Mouse (Mus musculus) embryonic facial prominence, embryonic 13.5 days (tissue): Measurements from ENCODE around the gene BC037034. TPM values are rescaled to one million over a fixed set of nuclear protein-coding genes. Genes with fewer than 3 reads are reported as not detected.

Experiments used
- ATAC-seq: fragments of 200-750 bp; cut with Nextera tagmentation; 2 replicates; pipeline ENCODE4 v1.8.0; 2017; ENCODE audit warnings: low read depth; ENCODE audit not compliant: insufficient number of reproducible peaks, insufficient read depth, low FRiP score, low TSS enrichment
- H3K27ac ChIP-seq: fragments of 300-500 bp; sonication (generic); 2 replicates; pipeline ENCODE4 v1.5.1; 2015; ENCODE audit warnings: moderate library complexity, mild to moderate bottlenecking, inconsistent platforms
- H3K27me3 ChIP-seq: fragments of 300-500 bp; sonication (generic); 2 replicates; pipeline ENCODE4 v1.6.1; 2015; ENCODE audit warnings: mild to moderate bottlenecking, inconsistent platforms
- H3K36me3 ChIP-seq: fragments of 300-500 bp; sonication (generic); 2 replicates; pipeline ENCODE4 v1.6.1; 2015; ENCODE audit warnings: mild to moderate bottlenecking, inconsistent platforms
- H3K4me1 ChIP-seq: fragments of 300-500 bp; sonication (generic); 2 replicates; pipeline ENCODE4 v1.6.1; 2015; ENCODE audit warnings: inconsistent platforms
- H3K4me2 ChIP-seq: fragments of 300-500 bp; sonication (generic); 2 replicates; pipeline ENCODE4 v1.6.1; 2015; ENCODE audit warnings: moderate library complexity, mild to moderate bottlenecking, inconsistent platforms
- H3K4me3 ChIP-seq: fragments of 300-500 bp; sonication (generic); 2 replicates; pipeline ENCODE4 v1.5.1; 2015; ENCODE audit warnings: mild to moderate bottlenecking, inconsistent platforms
- H3K9ac ChIP-seq: fragments of 300-500 bp; sonication (generic); 2 replicates; pipeline ENCODE4 v1.6.1; 2015; ENCODE audit warnings: mild to moderate bottlenecking, inconsistent platforms
- H3K9me3 ChIP-seq: fragments of 300-500 bp; sonication (generic); 2 replicates; pipeline ENCODE4 v1.6.1; 2016; ENCODE audit warnings: inconsistent platforms
- WGBS: fragments of 180-500 bp; shearing (Covaris S2); methylation state at CpG from one replicate; pipeline ENCODE4 v1.1.7; 2015; ENCODE audit warnings: mixed read lengths; 5-methylcytosine and 5-hydroxymethylcytosine counted together
- polyA plus RNA-seq: library from polyadenylated mRNA; unstranded; fragments of >200 nt; fragmentation: Nextera tagmentation; extraction: Ambion mirVana; gene quantifications from 2 replicates; pipeline ENCODE4 v1.2.1, GENCODE M21; 2015

The BC037034 gene
- polyA plus RNA-seq, result 5.8 and 9.0 TPM in 2 replicates

GRCm38 (mm10) chr5:138263260-138264206, at the start of gene BC037034:
TSS of gene BC037034 (minus strand) at chr5:138264033.
- H3K27me3 ChIP-seq, result no peaks in the 10 kb centered on the region
- peaks cover 55% of the 10 kb centered on the region for H3K36me3 ChIP-seq
- H3K9ac ChIP-seq, result peak within 1 kb of the TSS; percentile 92
- H3K4me1 ChIP-seq, result peaks cover 29% of the 10 kb centered on the region
- peak within 1 kb of the TSS; percentile 76 for H3K27ac ChIP-seq
- H3K4me2 ChIP-seq, result peak within 1 kb of the TSS; percentile 95
- peak within 1 kb of the TSS; percentile 88 for H3K4me3 ChIP-seq
- ATAC-seq, result peak; percentile 73; the same call in 1 of the 2 replicates
- H3K9me3 ChIP-seq, result no peaks in the 10 kb centered on the region
- WGBS, result under 1% methylated on average over 65 of the region's 71 CpGs

- H3K4me3 ChIP-seq, result no peak overlapping the region
- no peak overlapping the region for H3K9ac ChIP-seq
- 87% methylated on average over 3 of the region's 3 CpGs for WGBS
- no peaks in the 10 kb centered on the region for H3K4me1 ChIP-seq
- no peaks in the 10 kb centered on the region for H3K36me3 ChIP-seq
- no peak overlapping the region for H3K27ac ChIP-seq
- no peaks in the 10 kb centered on the region for H3K9me3 ChIP-seq
- no peaks in the 10 kb centered on the region for H3K27me3 ChIP-seq
- no peak overlapping the region for H3K4me2 ChIP-seq
- no peak for ATAC-seq
Observed at GRCm38 (mm10) chr5:138312795-138313194, 49.0 kb upstream of the BC037034 start.

DNA sequence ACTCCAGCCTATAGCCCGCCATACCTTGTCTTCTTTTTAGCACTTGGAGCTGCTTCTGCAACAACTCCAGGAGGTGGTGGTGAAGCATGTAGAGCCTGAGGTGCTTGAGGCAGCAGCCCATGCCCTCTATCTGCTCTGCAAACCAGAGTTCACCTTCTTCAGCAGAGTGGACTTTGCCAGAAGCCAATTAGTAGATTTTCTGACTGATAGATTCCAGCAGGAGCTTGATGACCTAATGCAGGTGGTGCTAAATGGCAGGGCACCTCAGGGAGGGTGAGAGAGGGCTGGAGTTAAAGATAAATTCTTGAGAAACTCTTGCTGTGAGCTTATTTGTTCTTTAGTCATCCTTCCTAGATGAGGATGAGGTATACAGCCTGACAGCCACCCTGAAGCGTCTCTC, 35.8 kb upstream of the BC037034 start:
- ATAC-seq, result no peak
- no peak overlapping the region for H3K27ac ChIP-seq
- no peak overlapping the region for H3K4me3 ChIP-seq
- H3K4me2 ChIP-seq, result no peak overlapping the region
- WGBS, result 83% methylated on average over 2 of the region's 2 CpGs
- H3K27me3 ChIP-seq, result no peaks in the 10 kb centered on the region
- H3K4me1 ChIP-seq, result no peaks in the 10 kb centered on the region
- no peak overlapping the region for H3K9ac ChIP-seq
- H3K36me3 ChIP-seq, result no peaks in the 10 kb centered on the region
- H3K9me3 ChIP-seq, result no peaks in the 10 kb centered on the region

DNA sequence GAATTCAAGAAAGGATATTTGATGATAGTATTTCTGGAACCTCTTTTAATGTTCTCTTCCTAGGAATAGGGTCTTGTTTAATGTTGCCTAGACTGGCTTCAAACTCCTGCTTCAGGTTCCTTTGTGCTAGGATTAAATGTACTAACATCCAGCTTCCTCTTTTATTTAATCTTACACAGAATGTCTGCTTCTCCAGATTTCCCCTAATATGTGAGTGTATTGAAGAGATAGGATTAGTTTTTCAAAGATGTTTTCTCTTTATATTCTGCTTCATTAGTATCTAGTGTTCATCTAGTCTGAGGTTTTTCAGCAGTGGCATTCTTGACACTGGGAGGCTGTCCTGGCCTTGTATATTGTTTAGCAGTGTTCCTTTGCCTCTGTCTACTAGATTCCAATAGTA, 30.3 kb upstream of the BC037034 start:
- H3K9me3 ChIP-seq, result no peaks in the 10 kb centered on the region
- ATAC-seq, result no peak
- no peak overlapping the region for H3K9ac ChIP-seq
- H3K36me3 ChIP-seq, result no peaks in the 10 kb centered on the region
- no peak overlapping the region for H3K4me2 ChIP-seq
- H3K4me1 ChIP-seq, result no peaks in the 10 kb centered on the region
- H3K27me3 ChIP-seq, result no peaks in the 10 kb centered on the region
- no peak overlapping the region for H3K27ac ChIP-seq
- no peak overlapping the region for H3K4me3 ChIP-seq

GRCm38 (mm10) chr5:138291638-138292037, 27.8 kb upstream of the BC037034 start:
- H3K9ac ChIP-seq, result no peak overlapping the region
- no peaks in the 10 kb centered on the region for H3K4me1 ChIP-seq
- H3K9me3 ChIP-seq, result no peaks in the 10 kb centered on the region
- 86% methylated on average over 1 of the region's 1 CpGs for WGBS
- no peak overlapping the region for H3K4me3 ChIP-seq
- no peaks in the 10 kb centered on the region for H3K36me3 ChIP-seq
- ATAC-seq, result no peak
- H3K4me2 ChIP-seq, result no peak overlapping the region
- H3K27me3 ChIP-seq, result no peaks in the 10 kb centered on the region
- no peak overlapping the region for H3K27ac ChIP-seq

DNA sequence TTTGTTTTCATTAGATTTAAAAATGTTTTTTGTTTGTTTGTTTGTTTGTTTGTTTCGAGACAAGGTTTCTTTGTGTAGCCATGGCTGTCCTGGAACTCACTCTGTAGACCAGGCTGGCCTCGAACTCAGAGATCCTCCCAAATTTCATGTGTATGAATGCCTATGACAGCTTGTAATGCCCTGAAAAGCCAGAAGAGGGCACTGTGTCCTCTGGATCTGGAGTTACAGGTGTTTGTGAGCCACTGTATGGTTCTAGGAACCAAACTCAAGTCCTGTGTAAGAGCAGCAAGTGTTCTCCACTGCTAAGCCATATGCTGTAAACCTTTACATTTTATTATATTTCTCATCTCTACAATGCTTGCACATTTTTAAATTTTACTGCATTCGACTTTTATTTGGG, 24.0 kb upstream of the BC037034 start:
- no peak for ATAC-seq
- Histone ChIP-seq H3K36me3 (no peaks in the 10 kb centered on the region), H3K4me3 (no peak overlapping the region), H3K27ac (no peak overlapping the region), H3K4me2 (no peak overlapping the region), H3K4me1 (no peaks in the 10 kb centered on the region), H3K9me3 (no peaks in the 10 kb centered on the region), H3K27me3 (no peaks in the 10 kb centered on the region), H3K9ac (no peak overlapping the region)
- WGBS, result 77% methylated on average over 3 of the region's 3 CpGs

GRCm38 (mm10) chr5:138283540-138283939, 19.7 kb upstream of the BC037034 start:
- ATAC-seq, result no peak
- Histone ChIP-seq H3K9ac (no peak overlapping the region), H3K9me3 (peaks cover 8% of the 10 kb centered on the region), H3K36me3 (no peaks in the 10 kb centered on the region), H3K4me2 (no peak overlapping the region), H3K4me1 (peaks cover 10% of the 10 kb centered on the region), H3K27me3 (no peaks in the 10 kb centered on the region; the same call in 1 of the 2 replicates), H3K27ac (no peak overlapping the region), H3K4me3 (no peak overlapping the region)
- WGBS, result 61% methylated on average over 1 of the region's 1 CpGs

DNA sequence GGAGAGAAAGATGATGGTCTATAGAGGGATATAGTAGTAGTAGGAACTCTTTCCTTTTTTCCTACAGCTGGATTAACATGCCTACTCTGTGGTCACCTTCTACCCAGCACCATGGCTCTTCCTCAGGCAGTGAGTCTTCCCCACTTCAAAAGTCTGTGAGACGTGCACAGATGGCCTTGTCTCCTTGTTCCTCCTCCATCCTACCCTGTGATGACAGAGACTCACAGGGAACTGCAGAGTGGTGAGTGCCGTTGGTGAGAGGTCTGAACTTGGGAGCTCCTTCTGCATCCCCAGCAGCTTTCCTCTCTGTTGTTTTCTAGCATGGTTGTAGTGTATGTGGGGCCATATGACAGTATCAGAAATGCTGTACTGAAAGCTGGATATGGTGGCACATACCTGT, 18.0 kb upstream of the BC037034 start:
- Histone ChIP-seq H3K4me3 (no peak overlapping the region), H3K36me3 (peaks cover 16% of the 10 kb centered on the region), H3K27ac (no peak overlapping the region), H3K4me2 (no peak overlapping the region), H3K4me1 (peaks cover 27% of the 10 kb centered on the region), H3K9me3 (peaks cover 8% of the 10 kb centered on the region), H3K9ac (no peak overlapping the region), H3K27me3 (no peaks in the 10 kb centered on the region; the same call in 1 of the 2 replicates)
- 82% methylated on average over 2 of the region's 2 CpGs for WGBS
- ATAC-seq, result no peak

- H3K9me3 ChIP-seq, result peaks cover 8% of the 10 kb centered on the region
- no peaks in the 10 kb centered on the region; the same call in 1 of the 2 replicates for H3K27me3 ChIP-seq
- no peak overlapping the region for H3K4me3 ChIP-seq
- H3K36me3 ChIP-seq, result peaks cover 24% of the 10 kb centered on the region
- no peak overlapping the region for H3K9ac ChIP-seq
- peaks cover 37% of the 10 kb centered on the region for H3K4me1 ChIP-seq
- no peak overlapping the region for H3K27ac ChIP-seq
- 0 out of 2 replicates have a peak overlapping the region, but pooled peaks have one; percentile 84 for H3K4me2 ChIP-seq
- ATAC-seq, result no peak
- 92% methylated on average over 15 of the region's 15 CpGs for WGBS
Observed at GRCm38 (mm10) chr5:138280829-138281228, 17.0 kb upstream of the BC037034 start.

DNA sequence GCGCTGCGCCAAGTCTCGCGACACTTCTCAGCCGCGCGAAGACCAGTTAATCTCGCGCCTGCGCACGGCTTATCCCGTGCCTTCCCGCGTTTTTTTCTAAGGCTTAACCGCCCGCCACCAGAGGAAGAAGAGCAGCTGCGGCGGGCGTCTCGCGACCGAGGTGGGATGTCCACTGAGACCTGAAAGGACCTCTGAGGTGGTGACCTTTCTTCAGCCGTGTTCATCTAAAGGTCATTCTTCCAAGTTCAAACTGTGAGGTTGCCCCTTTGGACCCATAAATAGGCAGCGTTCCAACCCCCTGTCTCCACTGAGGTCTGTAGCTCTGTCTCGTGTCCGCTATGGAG, 16.6 kb upstream of the BC037034 start:
- 21% methylated on average over 26 of the region's 26 CpGs for WGBS
- Histone ChIP-seq H3K9ac (no peak overlapping the region), H3K4me3 (peak overlapping the region; percentile 82), H3K4me1 (peaks cover 41% of the 10 kb centered on the region), H3K9me3 (peaks cover 8% of the 10 kb centered on the region), H3K27me3 (no peaks in the 10 kb centered on the region; the same call in 1 of the 2 replicates), H3K36me3 (peaks cover 28% of the 10 kb centered on the region), H3K4me2 (peak overlapping the region; percentile 84), H3K27ac (no peak overlapping the region)
- ATAC-seq, result no peak

DNA sequence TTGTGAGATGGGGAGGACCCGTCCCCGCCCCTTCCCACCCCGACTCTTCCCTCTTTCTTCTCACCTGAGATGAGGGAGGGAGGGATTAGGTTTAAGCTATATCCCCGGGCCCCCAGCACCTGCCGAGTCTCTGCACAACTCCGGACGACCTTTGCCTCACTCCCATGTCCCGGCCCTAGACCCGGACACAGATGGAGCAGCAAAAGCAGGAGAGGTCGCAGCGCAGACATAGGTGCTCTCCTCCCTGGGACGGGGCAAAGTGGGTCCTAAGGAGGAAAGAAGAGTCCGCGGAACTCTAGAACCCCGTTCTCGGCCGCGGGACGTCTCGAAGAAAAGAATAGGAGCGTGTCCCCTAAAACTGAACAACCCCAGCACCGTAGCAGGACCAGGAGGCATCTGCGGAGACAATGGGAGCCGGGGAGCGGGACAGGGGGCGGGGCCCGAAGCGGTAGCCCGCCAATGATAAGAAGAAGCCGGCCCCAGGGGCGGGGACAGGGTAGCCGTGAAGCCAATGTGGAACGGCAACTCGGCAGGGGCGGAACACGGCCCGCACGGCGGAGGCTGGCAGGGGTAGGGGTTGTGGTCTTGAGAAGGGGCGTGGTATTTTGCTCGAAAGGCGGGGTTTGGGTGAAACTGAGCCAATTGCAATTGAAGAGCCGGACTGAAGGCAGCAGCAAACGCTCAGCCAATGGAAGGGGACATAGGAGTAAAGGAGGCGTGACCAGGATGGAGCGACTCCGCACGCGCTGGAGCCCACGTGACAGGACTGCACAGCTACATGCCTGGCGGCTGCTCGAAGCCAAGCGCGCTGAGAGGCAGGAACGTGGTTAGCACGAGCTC, 16.0 kb upstream of the BC037034 start, which contains the start of the genes Gm43720, Gpc2 and Stag3:
Gene Gm43720 (minus strand): TSS at position 374 of the 840 bp plus-strand sequence.
Gene Gpc2 (minus strand): TSS at position 421 of the 840 bp plus-strand sequence.
Gene Stag3 (plus strand): TSS at position 656 of the 840 bp plus-strand sequence.
- peaks cover 47% of the 10 kb centered on the region for H3K4me1 ChIP-seq
- H3K27ac ChIP-seq, result peak within 1 kb of the TSS; percentile 73
- H3K4me2 ChIP-seq, result peak within 1 kb of the TSS; percentile 84
- H3K9ac ChIP-seq, result peak within 1 kb of the TSS; percentile 86
- H3K9me3 ChIP-seq, result peaks cover 8% of the 10 kb centered on the region
- H3K27me3 ChIP-seq, result no peaks in the 10 kb centered on the region; the same call in 1 of the 2 replicates
- peak; percentile 98 for ATAC-seq
- peak within 1 kb of the TSS; percentile 82 for H3K4me3 ChIP-seq
- WGBS, result under 1% methylated on average over 56 of the region's 56 CpGs
- peaks cover 32% of the 10 kb centered on the region for H3K36me3 ChIP-seq
